Mouse (Mus musculus) urinary bladder, postnatal 25 days (tissue): ENCODE data around the gene Tmem255a.

Source experiments
- DNase-seq: peaks from one replicate; pipeline ENCODE4 v3.0.0; 2022; ENCODE audit warnings: low spot score

The Tmem255a gene

GRCm38 (mm10) chrX:38166064-38166463 lies 86.2 kb downstream of the Tmem255a start:
- no peak for DNase-seq

DNA sequence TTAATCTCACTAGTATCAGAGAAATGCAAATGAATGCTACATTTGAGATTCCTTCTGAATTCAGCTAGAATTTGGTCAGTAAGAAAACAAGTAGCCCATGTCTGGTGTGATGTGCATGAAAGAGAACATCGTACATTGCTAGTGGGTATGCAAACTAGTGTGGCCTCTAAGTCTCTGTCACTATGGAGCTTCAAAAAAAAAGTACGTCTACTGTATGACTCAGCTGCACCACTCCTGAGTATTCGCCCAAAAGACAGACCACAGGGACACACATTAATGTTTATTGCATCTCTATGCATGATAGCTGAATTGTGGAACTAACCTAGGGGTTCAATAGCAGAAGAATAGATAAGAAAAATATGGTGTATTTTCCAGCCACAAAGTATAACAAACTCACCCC lies 86.9 kb downstream of the Tmem255a start:
- no peak for DNase-seq

DNA sequence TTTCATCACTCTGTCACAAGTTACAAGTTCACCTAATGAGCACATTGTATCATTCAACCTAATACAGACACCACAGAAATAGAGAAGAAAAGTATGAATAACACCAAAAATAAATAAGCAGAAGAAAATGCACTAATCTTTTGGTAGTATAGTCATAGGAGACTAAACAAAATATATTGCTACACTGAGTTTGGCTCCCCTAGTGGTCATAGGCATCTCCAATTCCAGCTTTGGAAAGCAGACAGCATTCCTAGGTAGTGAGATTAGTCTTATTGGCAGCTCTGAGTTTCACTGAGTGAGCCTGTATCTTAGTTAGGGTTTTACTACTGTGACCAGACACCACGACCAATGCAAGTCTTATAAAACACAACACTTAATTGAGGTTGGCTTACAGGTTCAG lies 93.1 kb downstream of the Tmem255a start:
- DNase-seq: no peak
